Mouse (Mus musculus) right cerebral cortex, postnatal 25 days (tissue): ENCODE results near the gene Foxred2.

ENCODE experiments used
- DNase-seq: peaks from one replicate; pipeline ENCODE4 v3.0.0; 2022

Foxred2 gene

GRCm38 (mm10) chr15:77914507-77914906 is 42.0 kb downstream of the Foxred2 start:
- no peak for DNase-seq

GRCm38 (mm10) chr15:77913054-77913453 is 43.5 kb downstream of the Foxred2 start:
- DNase-seq = no peak

GRCm38 (mm10) chr15:77912585-77912984 is 43.9 kb downstream of the Foxred2 start:
- no peak for DNase-seq

- no peak for DNase-seq
Observed at GRCm38 (mm10) chr15:77912048-77912447, 44.5 kb downstream of the Foxred2 start.

- DNase-seq = no peak
Observed at GRCm38 (mm10) chr15:77911065-77911464, 45.5 kb downstream of the Foxred2 start.

GRCm38 (mm10) chr15:77907646-77908518 is 48.6 kb downstream of the Foxred2 start:
- DNase-seq = no peak

- no peak for DNase-seq
Observed at GRCm38 (mm10) chr15:77906545-77906944, 50.0 kb downstream of the Foxred2 start.

- no peak for DNase-seq
Observed at GRCm38 (mm10) chr15:77906081-77906480, 50.4 kb downstream of the Foxred2 start.

- DNase-seq = no peak
Observed at GRCm38 (mm10) chr15:77905275-77905970, 51.1 kb downstream of the Foxred2 start.

GRCm38 (mm10) chr15:77904363-77904892 is 52.1 kb downstream of the Foxred2 start:
- DNase-seq = no peak

- DNase-seq = no peak
Observed at GRCm38 (mm10) chr15:77903176-77903575, 53.3 kb downstream of the Foxred2 start.

- DNase-seq = no peak
Observed at GRCm38 (mm10) chr15:77894926-77895325, 61.6 kb downstream of the Foxred2 start.

- no peak for DNase-seq
Observed at GRCm38 (mm10) chr15:77893292-77893691, 63.2 kb downstream of the Foxred2 start.

- no peak for DNase-seq
Observed at GRCm38 (mm10) chr15:77892420-77892819, 64.1 kb downstream of the Foxred2 start.

GRCm38 (mm10) chr15:77891766-77892165 is 64.8 kb downstream of the Foxred2 start:
- DNase-seq = no peak
